Mouse (Mus musculus): ENCODE results near the gene Zfp804b.
"Not testable (repeated sequence)": the region's sequence is repeated elsewhere in the genome, so short reads cannot be mapped to it uniquely, and the experiment has no call there.

The Zfp804b gene

DNA sequence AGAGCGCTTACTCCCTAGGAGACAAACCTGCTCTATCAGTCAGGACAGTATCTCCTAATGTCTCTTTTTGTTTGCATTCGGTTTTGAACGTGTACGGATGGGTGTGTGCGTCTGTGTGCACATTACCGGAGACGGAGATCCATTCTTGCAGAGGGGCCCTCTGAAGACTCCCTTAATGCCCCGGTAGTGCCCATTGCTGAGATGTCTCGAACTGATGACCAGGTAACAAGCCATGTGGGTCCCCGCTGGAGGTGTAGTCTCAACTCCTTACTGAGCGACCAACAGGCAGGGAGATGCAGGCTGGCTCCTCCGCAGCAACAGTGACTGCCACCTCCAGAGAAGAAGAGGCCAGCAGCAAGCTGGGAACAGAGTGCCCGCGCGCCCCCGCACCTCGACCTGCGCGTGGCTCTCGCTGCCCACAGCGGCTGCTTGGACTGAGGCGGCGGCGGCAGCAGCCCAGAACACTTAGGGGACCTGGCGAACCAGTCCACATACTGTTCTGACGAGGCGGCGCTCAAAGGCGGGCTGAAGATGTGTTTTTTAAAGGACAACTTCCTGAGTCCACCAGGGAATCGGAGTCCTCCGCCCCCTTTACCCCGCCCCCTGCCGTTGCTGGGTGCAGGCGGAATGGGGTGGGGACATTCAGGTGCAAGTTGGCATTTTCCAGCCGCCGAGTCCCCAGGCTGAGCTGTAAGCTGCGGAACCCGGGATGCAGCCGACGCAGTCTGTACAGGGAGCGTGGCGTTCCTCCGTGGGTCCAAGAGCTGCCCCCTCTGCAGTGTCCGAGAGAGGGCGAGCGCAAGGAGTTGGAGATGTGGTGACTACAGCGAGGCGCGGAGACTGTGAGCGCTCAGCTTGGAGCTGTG is at the start of gene Zfp804b:
Gene Zfp804b, minus strand, starts transcription at position 612 of the 866 bp plus-strand sequence.
- DNase-seq: peak; percentile 29 to 50

DNA sequence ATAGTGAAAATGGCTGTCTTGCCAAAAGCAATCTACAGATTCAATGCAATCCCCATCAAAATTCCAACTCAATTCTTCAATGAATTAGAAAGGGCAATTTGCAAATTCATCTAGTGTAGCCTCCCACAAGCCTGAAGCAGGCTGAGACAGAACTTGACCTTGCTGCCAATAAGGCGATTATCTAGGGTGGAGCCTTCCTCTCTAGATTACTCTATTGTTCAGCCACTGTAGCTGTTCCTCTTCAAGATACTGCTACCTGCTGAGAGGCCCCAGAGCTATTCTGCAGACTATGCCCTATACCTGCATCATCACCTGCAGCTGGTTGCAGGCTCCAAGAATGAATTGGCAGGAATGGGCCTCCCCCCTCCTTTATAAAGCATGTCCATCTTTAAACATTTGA is 20.1 kb upstream of the Zfp804b start:
- DNase-seq: not testable (repeated sequence)

DNA sequence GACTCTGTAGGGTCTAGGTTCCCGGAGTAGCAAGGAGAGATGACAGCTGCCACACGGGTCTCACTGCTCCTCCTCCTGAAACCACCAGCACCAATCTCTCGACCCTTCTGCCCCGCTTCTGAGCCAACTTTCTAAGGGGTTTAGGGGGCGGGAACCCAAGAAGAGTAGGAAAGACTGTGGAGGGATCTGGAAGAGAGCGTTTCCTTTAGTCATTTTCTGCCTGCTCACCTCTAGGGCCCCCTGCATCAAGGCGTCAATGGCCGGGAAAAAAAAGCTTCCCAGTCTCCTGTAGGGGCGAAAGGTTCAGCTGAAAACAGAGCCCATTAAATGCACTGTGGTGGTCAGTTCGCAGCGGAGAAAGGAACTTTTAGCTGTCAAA is 444 bp upstream of the Zfp804b start:
- no peak for DNase-seq

DNA sequence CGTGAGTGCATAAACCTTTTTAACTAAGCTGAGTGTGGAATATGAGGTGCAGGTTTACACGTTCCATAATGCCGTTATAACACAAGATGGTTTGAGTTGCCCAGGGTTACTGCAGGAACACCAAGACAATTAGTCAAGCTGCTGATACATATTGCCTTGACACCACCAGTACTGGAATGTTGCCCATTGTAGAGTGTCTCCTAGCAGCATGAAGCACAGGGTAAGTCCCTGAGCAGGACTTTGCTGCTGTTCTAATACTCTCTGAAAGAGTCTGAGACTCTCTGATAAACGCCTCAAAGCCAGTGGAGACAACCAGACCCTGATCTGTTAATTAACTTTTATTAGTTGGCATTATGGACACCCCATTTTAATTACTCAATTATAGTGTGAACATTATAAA is 19.0 kb downstream of the Zfp804b start:
- DNase-seq: no peak

DNA sequence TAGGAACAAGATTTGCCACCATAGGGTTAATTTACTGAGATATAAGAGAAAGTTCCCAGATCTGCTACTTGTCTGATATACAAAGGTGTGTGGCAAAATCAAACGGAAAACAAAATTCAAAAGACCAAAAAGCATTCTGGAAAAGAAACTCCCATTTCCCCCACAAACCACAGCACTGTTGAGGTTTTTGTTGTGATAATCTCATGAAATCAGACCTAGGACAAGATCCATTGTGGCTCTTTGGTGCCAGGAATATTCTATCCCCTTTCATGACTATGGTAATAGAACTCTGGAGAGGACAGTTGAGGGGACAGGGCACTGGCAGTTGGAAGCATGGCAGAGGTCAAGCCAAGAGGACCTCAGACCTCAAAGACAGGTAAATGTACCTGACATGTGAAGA is 40.7 kb downstream of the Zfp804b start, which contains the start of gene Tex47:
Gene Tex47, plus strand, starts transcription at position 301 of the 400 bp plus-strand sequence.
- no peak for DNase-seq

DNA sequence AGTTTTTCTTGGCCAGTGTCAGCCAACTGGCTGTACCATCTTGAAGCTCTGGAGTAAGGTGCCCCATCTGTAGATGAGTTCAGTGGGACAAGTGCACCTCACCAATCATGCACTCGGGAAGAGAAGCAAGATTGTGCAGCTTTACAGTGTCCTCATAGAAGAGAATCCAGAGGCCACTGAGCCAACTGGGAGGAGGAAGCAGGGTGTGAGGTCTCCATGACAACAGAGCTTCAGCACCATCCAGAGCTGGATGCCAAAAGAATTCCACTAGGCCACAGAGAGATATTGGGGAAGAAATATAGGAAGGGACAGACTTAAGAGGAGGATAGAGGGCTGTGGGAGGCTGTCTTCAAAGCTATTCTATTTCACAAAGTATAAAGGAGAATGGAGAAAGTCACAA is 41.6 kb downstream of the Zfp804b start:
- no peak for DNase-seq

DNA sequence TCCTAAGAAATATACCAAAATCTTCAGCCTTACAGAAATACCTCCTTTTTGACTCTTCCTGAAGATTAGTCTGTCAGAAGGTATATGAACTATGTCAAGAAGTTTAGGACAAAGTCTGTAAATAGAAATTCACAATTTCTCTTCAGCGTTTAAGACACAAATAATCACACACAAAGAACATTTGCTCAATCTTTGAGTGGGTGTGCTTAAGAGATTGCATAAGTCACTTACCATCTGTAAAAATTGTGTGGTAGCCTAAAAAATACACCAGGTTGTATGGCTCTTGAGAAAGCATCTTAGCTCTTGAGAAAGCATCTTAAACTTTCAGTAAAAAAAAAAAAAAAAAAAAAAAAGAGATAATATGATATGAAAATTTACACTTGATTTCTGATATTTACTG is 60.2 kb downstream of the Zfp804b start:
- DNase-seq: no peak

DNA sequence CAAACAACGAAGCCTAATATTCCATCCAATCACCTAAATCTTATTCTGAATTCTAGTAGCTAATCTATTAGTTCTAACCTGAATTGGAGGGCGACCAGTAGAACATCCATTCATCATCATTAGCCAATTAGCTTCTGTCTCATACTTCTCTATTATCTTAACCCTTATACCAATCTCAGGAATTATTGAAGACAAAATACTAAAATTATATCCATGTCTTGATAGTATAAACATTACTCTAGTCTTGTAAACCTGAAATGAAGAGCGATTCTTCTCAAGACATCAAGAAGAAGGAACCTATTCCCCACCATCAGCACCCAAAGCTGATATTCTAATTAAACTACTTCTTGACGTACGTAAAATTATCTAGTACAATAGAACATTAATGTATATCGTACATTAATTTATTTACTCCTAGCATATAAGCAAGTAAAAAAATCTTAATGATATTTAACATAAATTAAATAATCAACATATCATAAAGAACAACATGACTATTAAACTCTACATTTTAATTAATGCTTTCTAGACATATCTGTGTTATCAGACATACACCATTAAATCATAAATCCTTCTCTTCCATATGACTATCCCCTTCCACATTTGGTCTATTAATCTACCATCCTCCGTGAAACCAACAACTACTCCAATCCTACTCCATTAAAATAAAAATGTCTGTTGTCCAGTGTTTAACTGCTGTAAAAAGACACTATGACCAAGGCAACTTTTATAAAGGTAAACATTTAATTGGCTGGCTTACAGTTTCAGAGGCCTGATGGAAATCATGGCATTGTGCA is 67.7 kb downstream of the Zfp804b start:
- DNase-seq: peak in 1 of 2 experiments; percentile 11

DNA sequence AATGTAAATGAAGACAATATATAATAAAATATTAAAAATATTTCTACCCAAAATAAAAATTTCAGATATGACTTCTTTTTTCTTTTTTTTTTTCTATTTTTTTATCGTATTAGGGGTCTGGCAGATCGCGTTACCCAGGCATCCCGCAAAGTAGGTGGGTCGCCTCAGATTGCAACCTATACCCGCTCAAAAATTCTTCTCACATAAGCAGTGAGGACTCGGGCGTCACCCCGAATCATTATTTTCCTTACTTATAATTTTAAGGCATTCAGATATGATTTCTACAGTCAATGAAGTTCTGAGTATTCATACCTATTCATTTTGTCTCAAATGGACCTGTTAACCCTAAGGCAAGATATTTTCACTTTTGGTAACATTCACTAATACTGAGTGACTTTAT is 167.0 kb downstream of the Zfp804b start:
- no peak for DNase-seq

DNA sequence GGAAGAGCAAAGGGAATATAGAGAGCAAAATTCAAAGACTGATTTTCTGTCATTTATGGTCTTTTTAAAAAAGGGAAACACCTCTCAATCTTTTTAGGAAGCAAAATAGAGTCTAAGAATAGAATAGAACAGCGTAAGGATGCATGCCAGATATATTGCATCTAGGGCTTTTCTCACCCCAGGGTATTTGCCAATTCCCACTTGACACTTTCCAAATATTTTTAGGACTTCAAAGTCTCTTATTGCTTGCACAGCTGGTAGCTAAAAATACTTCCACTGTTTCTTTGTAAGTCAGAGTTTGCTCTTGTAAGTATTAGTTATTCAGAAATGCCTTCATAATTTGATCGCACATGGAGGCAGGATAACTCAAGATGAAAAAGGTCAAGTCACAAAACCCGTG is 204.9 kb downstream of the Zfp804b start:
- no peak for DNase-seq

DNA sequence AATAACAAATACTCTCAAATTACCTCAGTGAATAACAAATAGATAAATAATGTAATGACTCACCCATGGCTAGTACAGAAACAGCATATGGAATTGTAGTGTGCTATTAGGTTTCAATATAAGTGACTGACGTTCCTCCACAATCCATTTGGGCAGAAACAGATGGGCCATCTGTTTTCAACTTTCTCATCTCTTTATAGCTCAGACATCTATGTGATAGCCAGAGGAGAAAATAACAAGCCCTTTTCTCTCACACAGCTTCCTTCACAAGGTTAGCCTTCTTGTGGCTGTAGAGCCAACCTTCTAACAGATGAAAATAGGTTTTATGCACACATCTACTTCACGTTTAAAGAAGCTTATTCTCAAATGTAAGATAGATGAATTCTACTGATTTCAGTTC is 242.2 kb downstream of the Zfp804b start:
- DNase-seq: no peak

DNA sequence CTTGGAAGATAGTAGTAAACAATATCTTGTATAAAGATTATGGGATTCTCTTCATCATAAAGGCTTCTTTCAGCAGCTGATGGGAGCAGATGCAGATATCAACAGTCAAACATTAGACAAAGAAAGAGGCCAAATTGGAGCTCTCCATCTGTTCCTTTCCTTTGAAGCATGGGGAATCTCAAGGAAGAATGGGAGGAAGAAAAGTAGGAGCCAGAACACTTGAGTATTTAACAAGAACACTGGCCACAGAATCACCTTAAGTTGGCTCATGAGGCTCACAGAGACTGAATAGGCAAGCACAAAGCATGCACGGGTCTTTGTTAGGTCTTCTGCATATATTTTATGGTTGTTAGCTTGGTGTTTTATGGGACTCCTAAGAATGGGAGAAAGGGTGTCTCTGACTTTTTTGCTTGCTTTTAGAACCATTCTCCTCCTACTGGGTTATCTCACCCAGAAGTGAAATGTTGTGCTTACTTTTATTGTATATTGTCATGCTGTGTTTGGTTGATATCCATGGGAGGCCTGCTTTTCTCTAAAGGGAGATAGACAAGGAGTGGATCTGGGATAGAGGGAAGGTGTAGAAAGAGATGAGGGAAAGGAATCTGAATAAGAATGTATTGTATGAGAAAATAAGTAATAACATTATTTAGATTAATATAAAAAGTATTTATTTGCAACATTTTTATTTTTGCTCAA is 270.5 kb downstream of the Zfp804b start:
- DNase-seq: no peak

DNA sequence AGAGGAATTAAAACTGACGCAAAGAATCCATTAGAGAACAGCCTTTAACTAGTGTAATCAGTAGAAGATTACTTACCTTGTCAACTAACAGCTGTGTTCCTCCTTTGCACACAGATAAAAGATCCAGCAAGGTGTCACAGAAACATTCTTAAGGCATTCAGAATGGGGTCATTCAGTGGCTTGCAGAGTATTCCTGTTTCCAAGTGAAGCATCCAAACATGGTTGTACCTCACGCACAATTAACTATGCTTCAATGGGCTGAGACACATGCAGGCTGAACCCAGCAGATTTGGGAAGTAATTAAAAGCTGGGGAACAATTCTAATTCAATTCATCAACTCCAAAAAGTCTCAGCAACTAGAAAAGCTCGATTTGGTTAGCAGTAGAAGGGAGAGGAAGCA is 337.1 kb downstream of the Zfp804b start:
- no peak for DNase-seq

DNA sequence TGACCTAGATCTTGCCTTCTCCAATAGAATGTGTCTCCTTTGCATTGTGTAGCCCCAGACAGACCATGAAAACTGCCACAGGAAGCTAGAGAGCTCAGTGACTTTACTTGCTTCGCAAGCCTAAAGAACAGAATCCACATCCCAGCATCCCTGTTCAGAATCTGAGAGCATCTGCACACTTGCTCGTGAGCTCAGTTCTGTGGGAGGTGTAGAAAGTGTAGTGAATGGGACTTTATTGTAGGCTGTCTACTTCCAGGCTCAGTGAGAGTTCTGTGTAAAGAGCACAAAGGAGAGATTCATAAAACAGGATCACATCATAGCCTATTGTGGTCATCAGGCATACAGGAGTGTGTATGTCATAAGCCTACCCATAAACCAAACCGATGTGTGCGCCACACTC is 360.6 kb downstream of the Zfp804b start:
- DNase-seq: no peak

DNA sequence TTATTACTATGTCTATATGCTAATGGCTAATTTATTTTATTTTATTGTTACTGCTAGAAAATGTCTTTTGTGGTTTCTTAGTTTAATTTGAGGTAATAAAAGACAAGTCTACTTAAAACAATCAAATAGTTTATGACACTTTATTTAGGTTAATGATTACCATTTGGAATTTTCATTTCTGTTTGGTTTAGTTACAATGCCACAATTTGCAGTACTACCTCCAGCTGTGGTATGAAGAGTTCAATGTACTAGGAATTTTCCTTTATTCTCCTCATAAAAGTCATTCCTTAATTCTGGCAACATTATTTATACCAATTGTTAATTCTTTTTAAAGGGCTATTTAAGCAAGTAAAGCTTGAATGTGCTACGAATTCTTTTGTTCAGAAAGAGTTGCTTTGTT is 409.7 kb downstream of the Zfp804b start:
- DNase-seq: no peak

DNA sequence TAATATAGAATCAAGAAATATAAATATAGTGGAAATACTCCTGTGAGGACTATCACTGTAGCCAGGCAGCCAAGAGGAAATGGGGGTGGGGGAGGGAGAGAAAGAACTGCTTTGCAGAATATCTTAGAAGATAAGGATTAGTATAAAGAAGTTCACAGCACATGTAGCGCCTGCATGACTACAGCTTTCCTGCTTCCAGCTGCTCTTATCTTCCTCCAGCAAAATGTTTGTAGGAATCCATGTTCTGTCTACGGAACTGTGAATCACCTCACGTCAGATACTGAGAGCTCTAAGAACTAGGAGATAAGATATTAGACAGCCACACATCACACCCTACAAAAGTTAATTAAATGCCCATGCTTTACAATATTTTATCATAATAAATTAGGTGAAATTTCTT is 433.3 kb downstream of the Zfp804b start:
- DNase-seq: no peak

DNA sequence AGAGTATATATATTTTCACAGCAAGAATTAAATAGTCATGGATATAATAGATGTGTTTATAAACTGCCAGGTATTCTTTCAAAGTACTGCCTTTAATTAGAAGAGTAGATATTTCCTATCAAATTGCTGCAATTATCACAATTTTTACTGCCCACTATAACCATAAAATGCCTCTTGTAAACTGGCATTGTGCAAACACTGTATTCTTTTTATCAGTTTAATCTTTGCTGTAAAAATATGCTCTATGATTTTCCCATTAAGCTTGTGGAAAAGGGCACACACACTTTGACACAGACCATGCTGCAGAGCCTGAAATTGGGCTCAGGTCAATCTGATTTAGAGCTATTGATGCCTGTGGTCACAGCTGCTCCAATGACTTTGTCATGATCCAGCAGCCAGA is 463.2 kb downstream of the Zfp804b start:
- DNase-seq: no peak

DNA sequence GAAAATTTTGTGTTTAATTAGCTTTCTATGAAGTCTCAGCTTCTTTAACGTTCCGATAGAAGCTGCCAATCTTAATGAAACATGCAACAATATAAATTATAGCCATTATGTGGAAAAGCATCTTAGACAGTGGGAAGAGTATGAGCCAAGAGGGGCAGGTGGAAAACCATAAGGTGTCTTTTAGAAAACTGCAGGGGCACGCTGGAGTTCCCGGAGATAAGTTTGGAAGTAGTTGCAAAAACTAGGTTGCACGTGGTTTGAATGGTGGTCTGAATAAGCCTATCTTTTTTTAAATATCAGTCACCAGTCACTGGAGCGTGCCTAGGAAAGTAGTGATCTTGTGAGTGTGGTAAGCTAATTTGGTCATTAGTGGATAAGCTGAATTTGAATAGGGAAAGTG is 473.0 kb downstream of the Zfp804b start:
- peak; percentile 22 to 24 for DNase-seq

DNA sequence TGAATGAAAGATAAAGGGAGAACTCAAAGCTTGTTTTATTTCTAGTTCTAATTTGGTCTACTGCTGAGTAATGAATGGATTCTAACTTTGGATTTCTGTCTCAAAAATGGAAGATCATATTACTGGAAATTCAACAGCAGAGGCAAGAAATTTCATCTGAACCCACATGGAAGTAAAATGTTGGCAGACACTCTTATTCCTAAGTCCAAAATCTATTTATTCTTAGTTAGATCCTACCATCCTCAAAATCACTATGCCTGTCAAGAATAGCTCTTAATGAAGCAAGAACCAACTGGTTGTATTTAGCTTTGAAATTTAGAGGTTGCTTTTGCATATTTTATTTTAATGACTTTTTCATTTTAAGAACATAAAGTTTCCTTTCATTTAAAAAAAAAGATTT is 473.6 kb downstream of the Zfp804b start:
- no peak for DNase-seq

DNA sequence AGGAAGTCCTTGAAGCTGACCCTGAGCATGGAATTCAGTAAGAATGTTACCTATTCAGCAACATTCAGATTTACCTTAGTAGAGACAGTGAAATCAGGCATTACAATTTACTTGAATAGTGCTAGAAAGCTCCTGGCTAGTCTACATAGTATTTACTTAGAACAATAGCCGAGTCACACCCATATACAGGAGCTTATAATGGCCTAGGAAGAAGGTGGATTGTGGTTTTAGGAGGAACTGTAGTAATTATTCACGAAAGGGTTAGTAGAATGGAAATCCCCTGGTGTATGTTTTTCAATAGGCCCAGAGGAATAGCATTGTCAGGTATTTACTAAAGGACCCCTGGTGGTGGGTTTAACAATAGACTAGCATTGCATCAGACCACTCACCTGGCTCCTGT is 549.2 kb downstream of the Zfp804b start:
- no peak for DNase-seq

DNA sequence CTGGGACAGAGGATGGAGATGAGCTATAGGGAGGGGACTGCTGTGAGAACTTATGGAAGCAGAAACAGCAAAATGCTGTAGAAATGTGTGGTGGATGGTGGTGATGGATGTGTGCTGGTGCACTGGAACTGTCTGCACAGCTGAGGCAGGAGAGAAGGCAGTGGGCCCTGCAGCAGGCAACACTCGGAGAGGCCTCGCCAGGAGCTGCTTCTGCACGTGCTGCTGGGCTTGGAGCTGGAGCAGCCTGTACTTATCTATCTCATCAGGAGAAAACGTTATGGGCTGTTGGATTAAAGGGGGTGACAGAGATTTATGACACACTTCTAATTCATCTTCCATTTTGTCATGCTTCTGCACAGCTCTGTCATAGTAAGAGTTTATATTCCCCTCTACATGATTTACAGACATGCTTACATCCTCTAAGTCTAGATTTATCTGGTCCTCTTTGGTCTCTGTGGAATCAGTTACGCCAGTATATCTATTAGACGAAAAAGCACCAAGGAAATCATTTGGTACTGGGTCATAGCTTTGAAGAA is 575.1 kb downstream of the Zfp804b start:
- DNase-seq: no peak

Data from cerebellum, postnatal 25 days (tissue).